Mouse (Mus musculus): ENCODE data around the gene Scn7a. TPM values are rescaled to one million over a fixed set of nuclear protein-coding genes. Genes with fewer than 3 reads are reported as not detected.

Scn7a gene
- polyA plus RNA-seq, 1 experiment from 2014 or later, result 1.6 TPM

Other genes starting within 250 kb of the Scn7a start
- gene Scn9a, start 150.0 kb downstream of the Scn7a start, polyA plus RNA-seq (2015; fragmentation: Nextera tagmentation; extraction: Ambion mirVana), result 0.10 and 0.46 TPM in 2 replicates